Mouse (Mus musculus) ovary, postnatal 36 days (tissue): ENCODE measurements around the gene Kif19a.

ENCODE experiments used
- DNase-seq: peaks from one replicate; pipeline ENCODE4 v3.0.0; 2022; ENCODE audit warnings: low spot score, mixed read lengths

The Kif19a gene

GRCm38 (mm10) chr11:114764820-114765818 lies at the start of gene Kif19a:
Kif19a (plus strand) TSS chr11:114765388.
- peak; percentile 71 for DNase-seq

- DNase-seq = no peak
Measured at GRCm38 (mm10) chr11:114715531-114715930, 49.7 kb upstream of the Kif19a start.

- DNase-seq = no peak
Measured at GRCm38 (mm10) chr11:114720535-114720934, 44.7 kb upstream of the Kif19a start.

GRCm38 (mm10) chr11:114722438-114722837 lies 42.8 kb upstream of the Kif19a start:
- DNase-seq = no peak

- DNase-seq = no peak
Measured at GRCm38 (mm10) chr11:114723030-114723429, 42.2 kb upstream of the Kif19a start.

- DNase-seq = no peak
Measured at GRCm38 (mm10) chr11:114724787-114725590, 40.2 kb upstream of the Kif19a start.

GRCm38 (mm10) chr11:114726965-114727825 lies 38.0 kb upstream of the Kif19a start, which contains the start of gene Dnaic2:
Dnaic2 (plus strand) TSS chr11:114727408.
- peak; percentile 71 for DNase-seq

- no peak for DNase-seq
Measured at GRCm38 (mm10) chr11:114727826-114728186, 37.4 kb upstream of the Kif19a start.

- no peak for DNase-seq
Measured at GRCm38 (mm10) chr11:114728333-114728732, 36.9 kb upstream of the Kif19a start.

GRCm38 (mm10) chr11:114729832-114730363 lies 35.3 kb upstream of the Kif19a start:
- DNase-seq = no peak

- DNase-seq = no peak
Measured at GRCm38 (mm10) chr11:114731711-114732110, 33.5 kb upstream of the Kif19a start.

GRCm38 (mm10) chr11:114732890-114733289 lies 32.3 kb upstream of the Kif19a start:
- DNase-seq = no peak

GRCm38 (mm10) chr11:114736111-114736510 lies 29.1 kb upstream of the Kif19a start:
- no peak for DNase-seq

GRCm38 (mm10) chr11:114736913-114737624 lies 28.1 kb upstream of the Kif19a start:
- DNase-seq = peak; percentile 39

GRCm38 (mm10) chr11:114740598-114740997 lies 24.6 kb upstream of the Kif19a start:
- DNase-seq = no peak

- DNase-seq = no peak
Measured at GRCm38 (mm10) chr11:114741451-114741850, 23.7 kb upstream of the Kif19a start.

- peak; percentile 89 for DNase-seq
Measured at GRCm38 (mm10) chr11:114745134-114745533, 20.1 kb upstream of the Kif19a start.

- DNase-seq = no peak
Measured at GRCm38 (mm10) chr11:114747564-114748138, 17.5 kb upstream of the Kif19a start.

GRCm38 (mm10) chr11:114769911-114770310 lies 4.7 kb downstream of the Kif19a start:
- no peak for DNase-seq

GRCm38 (mm10) chr11:114771896-114772295 lies 6.7 kb downstream of the Kif19a start:
- no peak for DNase-seq
